Mouse (Mus musculus) bone marrow, adult 2 months (tissue): ENCODE measurements around the gene 4930470P17Rik.

Source experiments
- CTCF ChIP-seq: fragments of 200-500 bp; IDR thresholded peaks from 2 replicates; pipeline ENCODE4 v1.5.1; 2011; ENCODE audit warnings: low read length, control low read depth; ENCODE audit not compliant: control insufficient read depth, insufficient read depth
- POLR2A ChIP-seq: fragments of 200-500 bp; IDR thresholded peaks from 2 replicates; pipeline ENCODE4 v1.6.1; 2011; ENCODE audit warnings: low read depth, mild to moderate bottlenecking, control low read depth, low read length, borderline replicate concordance; ENCODE audit not compliant: control insufficient read depth

DNA sequence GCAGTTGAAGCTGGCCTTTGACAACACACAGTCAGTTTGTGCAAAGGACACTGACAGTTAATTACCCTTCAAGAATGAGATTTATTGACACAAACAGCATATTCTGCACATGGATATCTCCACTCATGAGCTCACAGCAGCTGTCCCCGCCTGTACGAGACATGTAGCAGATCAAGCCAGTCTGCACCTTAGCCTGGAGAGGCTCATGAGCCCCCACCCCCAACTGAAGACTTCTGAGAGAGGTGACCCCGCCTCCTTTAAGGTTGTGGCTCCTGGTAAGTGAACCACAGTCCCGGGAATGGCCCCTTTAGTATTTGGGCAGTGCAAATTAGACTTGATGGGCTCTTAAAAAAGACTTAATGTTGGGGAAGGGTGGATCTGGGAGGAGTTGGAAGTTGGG lies 56.1 kb downstream of the 4930470P17Rik start:
- TF ChIP-seq CTCF (no peak), POLR2A (no peak)
